Mouse (Mus musculus) liver, embryonic 15.5 days (tissue): ENCODE results near the gene Fgr. TPM values are rescaled to one million over a fixed set of nuclear protein-coding genes. Genes with fewer than 3 reads are reported as not detected.

ENCODE experiments used
- ATAC-seq: fragments of 200-750 bp; cut with Nextera tagmentation; 2 replicates; pipeline ENCODE4 v1.8.0; 2017; ENCODE audit warnings: moderate number of reproducible peaks, mild to moderate bottlenecking, moderate library complexity; ENCODE audit not compliant: insufficient read depth
- H3K27ac ChIP-seq: fragments of 300-500 bp; sonication (generic); replicated peaks from 2 replicates; pipeline ENCODE4 v1.5.1; 2015; ENCODE audit warnings: mild to moderate bottlenecking, inconsistent platforms
- H3K27me3 ChIP-seq: fragments of 300-500 bp; sonication (generic); 2 replicates; pipeline ENCODE4 v1.6.1; 2015; ENCODE audit warnings: mild to moderate bottlenecking, inconsistent platforms
- H3K36me3 ChIP-seq: fragments of 300-500 bp; sonication (generic); replicated peaks from 2 replicates; pipeline ENCODE4 v1.6.1; 2015; ENCODE audit warnings: moderate library complexity, mild to moderate bottlenecking, inconsistent platforms
- H3K4me1 ChIP-seq: fragments of 300-500 bp; sonication (generic); replicated peaks from 2 replicates; pipeline ENCODE4 v1.6.1; 2015; ENCODE audit warnings: inconsistent platforms
- H3K4me2 ChIP-seq: fragments of 300-500 bp; sonication (generic); 2 replicates; pipeline ENCODE4 v1.6.1; 2015; ENCODE audit warnings: moderate library complexity, mild to moderate bottlenecking, inconsistent platforms
- H3K4me3 ChIP-seq: fragments of 300-500 bp; sonication (generic); replicated peaks from 2 replicates; pipeline ENCODE4 v1.5.1; 2015; ENCODE audit warnings: mild to moderate bottlenecking, inconsistent platforms
- H3K9ac ChIP-seq: fragments of 300-500 bp; sonication (generic); 2 replicates; pipeline ENCODE4 v1.6.1; 2015; ENCODE audit warnings: moderate library complexity, mild to moderate bottlenecking, inconsistent platforms
- H3K9me3 ChIP-seq: fragments of 300-500 bp; sonication (generic); replicated peaks from 2 replicates; pipeline ENCODE4 v1.6.1; 2016; ENCODE audit warnings: inconsistent platforms
- WGBS: fragments of 180-500 bp; shearing (Covaris S2); methylation state at CpG from one replicate; pipeline ENCODE4 v1.1.7; 2015; ENCODE audit warnings: mixed read lengths; ENCODE audit not compliant: insufficient replicate concordance; 5-methylcytosine and 5-hydroxymethylcytosine counted together
- polyA plus RNA-seq: library from polyadenylated mRNA; unstranded; fragments of >200 nt; fragmentation: Nextera tagmentation; extraction: Ambion mirVana; gene quantifications from 2 replicates; pipeline ENCODE4 v1.2.1, GENCODE M21; 2015

The Fgr gene
- polyA plus RNA-seq, 1 experiment from 2014 or later, result 2.8 TPM

- Histone ChIP-seq H3K9me3 (no peaks in the 10 kb centered on the region), H3K9ac (no peak overlapping the region), H3K4me1 (peaks cover 30% of the 10 kb centered on the region), H3K27ac (no peak overlapping the region), H3K27me3 (no peaks in the 10 kb centered on the region), H3K4me3 (no peak overlapping the region), H3K36me3 (no peaks in the 10 kb centered on the region), H3K4me2 (no peak overlapping the region)
- 0 out of 2 replicates have a peak, but pooled peaks have one; percentile 32 for ATAC-seq
- WGBS, result 54% methylated on average over 5 of the region's 5 CpGs
Measured at GRCm38 (mm10) chr4:132960313-132960712, 13.6 kb upstream of the Fgr start.

GRCm38 (mm10) chr4:132960864-132961639 lies 12.8 kb upstream of the Fgr start:
- ATAC-seq, result no peak

GRCm38 (mm10) chr4:132961866-132962265 lies 12.0 kb upstream of the Fgr start:
- Histone ChIP-seq H3K4me3 (no peak overlapping the region), H3K4me2 (no peak overlapping the region), H3K36me3 (no peaks in the 10 kb centered on the region), H3K9ac (no peak overlapping the region), H3K27me3 (no peaks in the 10 kb centered on the region), H3K9me3 (no peaks in the 10 kb centered on the region), H3K27ac (no peak overlapping the region), H3K4me1 (peaks cover 30% of the 10 kb centered on the region)
- WGBS, result 53% methylated on average over 5 of the region's 5 CpGs
- no peak for ATAC-seq

More at GRCm38 (mm10) chr4:132960864-132961639, 12.8 kb upstream of the Fgr start:
- Histone ChIP-seq H3K27ac (no peak overlapping the region), H3K27me3 (no peaks in the 10 kb centered on the region), H3K4me2 (no peak overlapping the region), H3K9me3 (no peaks in the 10 kb centered on the region), H3K4me3 (no peak overlapping the region), H3K4me1 (peaks cover 30% of the 10 kb centered on the region), H3K9ac (no peak overlapping the region), H3K36me3 (no peaks in the 10 kb centered on the region)
- 45% methylated on average over 13 of the region's 13 CpGs for WGBS

GRCm38 (mm10) chr4:132962628-132963027 lies 11.3 kb upstream of the Fgr start:
- WGBS, result 33% methylated on average over 4 of the region's 4 CpGs
- Histone ChIP-seq H3K4me1 (peaks cover 30% of the 10 kb centered on the region), H3K27me3 (no peaks in the 10 kb centered on the region), H3K36me3 (no peaks in the 10 kb centered on the region), H3K9me3 (no peaks in the 10 kb centered on the region), H3K27ac (no peak overlapping the region), H3K4me2 (no peak overlapping the region), H3K4me3 (no peak overlapping the region), H3K9ac (no peak overlapping the region)
- ATAC-seq, result no peak

GRCm38 (mm10) chr4:132963436-132963835 lies 10.5 kb upstream of the Fgr start:
- peaks cover 32% of the 10 kb centered on the region for H3K4me1 ChIP-seq
- no peak overlapping the region for H3K9ac ChIP-seq
- 41% methylated on average over 2 of the region's 2 CpGs for WGBS
- H3K9me3 ChIP-seq, result no peaks in the 10 kb centered on the region
- ATAC-seq, result no peak
- H3K36me3 ChIP-seq, result no peaks in the 10 kb centered on the region
- no peak overlapping the region for H3K4me2 ChIP-seq
- no peak overlapping the region for H3K4me3 ChIP-seq
- H3K27ac ChIP-seq, result no peak overlapping the region
- H3K27me3 ChIP-seq, result no peaks in the 10 kb centered on the region

GRCm38 (mm10) chr4:132964064-132964463 lies 9.8 kb upstream of the Fgr start:
- ATAC-seq, result no peak
- 55% methylated on average over 3 of the region's 3 CpGs for WGBS

GRCm38 (mm10) chr4:132964473-132964872 lies 9.4 kb upstream of the Fgr start:
- no peak overlapping the region for H3K4me3 ChIP-seq
- no peaks in the 10 kb centered on the region for H3K36me3 ChIP-seq
- H3K27me3 ChIP-seq, result no peaks in the 10 kb centered on the region
- H3K4me1 ChIP-seq, result peaks cover 24% of the 10 kb centered on the region
- H3K4me2 ChIP-seq, result no peak overlapping the region
- no peak for ATAC-seq
- H3K9me3 ChIP-seq, result no peaks in the 10 kb centered on the region
- no peak overlapping the region for H3K27ac ChIP-seq
- whole genome bisulfite sequencing, result 60% methylated on average over 5 of the region's 5 CpGs
- H3K9ac ChIP-seq, result no peak overlapping the region

More at GRCm38 (mm10) chr4:132964064-132964463, 9.8 kb upstream of the Fgr start:
- no peak overlapping the region for H3K27ac ChIP-seq
- no peaks in the 10 kb centered on the region for H3K27me3 ChIP-seq
- no peak overlapping the region for H3K4me2 ChIP-seq
- H3K4me3 ChIP-seq, result no peak overlapping the region
- peaks cover 28% of the 10 kb centered on the region for H3K4me1 ChIP-seq
- H3K36me3 ChIP-seq, result no peaks in the 10 kb centered on the region
- no peaks in the 10 kb centered on the region for H3K9me3 ChIP-seq
- H3K9ac ChIP-seq, result no peak overlapping the region

- no peaks in the 10 kb centered on the region for H3K9me3 ChIP-seq
- H3K4me1 ChIP-seq, result peaks cover 6% of the 10 kb centered on the region; the same call in 1 of the 2 replicates
- H3K36me3 ChIP-seq, result no peaks in the 10 kb centered on the region
- no peak overlapping the region for H3K4me3 ChIP-seq
- H3K4me2 ChIP-seq, result no peak overlapping the region
- no peak overlapping the region for H3K9ac ChIP-seq
- peaks cover 22% of the 10 kb centered on the region for H3K27me3 ChIP-seq
- ATAC-seq, result no peak
- no peak overlapping the region for H3K27ac ChIP-seq
- WGBS, result 46% methylated on average over 6 of the region's 6 CpGs
Measured at GRCm38 (mm10) chr4:132968105-132968938, 5.6 kb upstream of the Fgr start.

- H3K9ac ChIP-seq, result no peak overlapping the region
- no peak for ATAC-seq
- H3K4me1 ChIP-seq, result peaks cover 30% of the 10 kb centered on the region
- H3K4me2 ChIP-seq, result no peak overlapping the region
- H3K27ac ChIP-seq, result no peak overlapping the region
- 43% methylated on average over 6 of the region's 6 CpGs for WGBS
- H3K4me3 ChIP-seq, result no peak overlapping the region
- H3K36me3 ChIP-seq, result no peaks in the 10 kb centered on the region
- H3K27me3 ChIP-seq, result peaks cover 55% of the 10 kb centered on the region
- H3K9me3 ChIP-seq, result no peaks in the 10 kb centered on the region
Measured at GRCm38 (mm10) chr4:132971601-132972000, 2.3 kb upstream of the Fgr start.

- H3K4me1 ChIP-seq, result peaks cover 34% of the 10 kb centered on the region
- no peak for ATAC-seq
- no peaks in the 10 kb centered on the region for H3K36me3 ChIP-seq
- no peak overlapping the region for H3K4me2 ChIP-seq
- H3K4me3 ChIP-seq, result no peak overlapping the region
- no peaks in the 10 kb centered on the region for H3K9me3 ChIP-seq
- H3K9ac ChIP-seq, result no peak overlapping the region
- no peak overlapping the region for H3K27ac ChIP-seq
- 39% methylated on average over 3 of the region's 3 CpGs for WGBS
- peaks cover 60% of the 10 kb centered on the region for H3K27me3 ChIP-seq
Measured at GRCm38 (mm10) chr4:132972101-132972500, 1.8 kb upstream of the Fgr start.

- Histone ChIP-seq H3K9me3 (no peaks in the 10 kb centered on the region), H3K4me2 (no peak overlapping the region), H3K4me3 (no peak overlapping the region), H3K27ac (no peak overlapping the region), H3K4me1 (peaks cover 37% of the 10 kb centered on the region), H3K27me3 (peaks cover 64% of the 10 kb centered on the region), H3K9ac (no peak overlapping the region), H3K36me3 (no peaks in the 10 kb centered on the region)
- WGBS, result 55% methylated on average over 2 of the region's 2 CpGs
- no peak for ATAC-seq
Measured at GRCm38 (mm10) chr4:132972556-132972955, 1.3 kb upstream of the Fgr start.
